Mouse (Mus musculus) heart, embryonic 15.5 days (tissue): ENCODE measurements around the gene Kcns1. TPM values are rescaled to one million over a fixed set of nuclear protein-coding genes. Genes with fewer than 3 reads are reported as not detected.
A peak's percentile ranks its signal among the peaks of the same experiment; 100 is the strongest.

ENCODE experiments used
- ATAC-seq: fragments of 200-750 bp; cut with Nextera tagmentation; replicated peaks from 2 replicates; pipeline ENCODE4 v1.8.0; 2017; ENCODE audit warnings: low read depth, moderate TSS enrichment; ENCODE audit not compliant: insufficient number of reproducible peaks, insufficient read depth, low FRiP score
- H3K27ac ChIP-seq: fragments of 300-500 bp; sonication (generic); 2 replicates; pipeline ENCODE4 v1.5.1; 2015; ENCODE audit warnings: mild to moderate bottlenecking, inconsistent platforms
- H3K27me3 ChIP-seq: fragments of 300-500 bp; sonication (generic); 2 replicates; pipeline ENCODE4 v1.6.1; 2015; ENCODE audit warnings: inconsistent platforms
- H3K36me3 ChIP-seq: fragments of 300-500 bp; sonication (generic); 2 replicates; pipeline ENCODE4 v1.6.1; 2015; ENCODE audit warnings: mild to moderate bottlenecking, inconsistent platforms
- H3K4me1 ChIP-seq: fragments of 300-500 bp; sonication (generic); replicated peaks from 2 replicates; pipeline ENCODE4 v1.6.1; 2015; ENCODE audit warnings: inconsistent platforms
- H3K4me2 ChIP-seq: fragments of 300-500 bp; sonication (generic); 2 replicates; pipeline ENCODE4 v1.6.1; 2015; ENCODE audit warnings: inconsistent platforms, mild to moderate bottlenecking, moderate library complexity
- H3K4me3 ChIP-seq: fragments of 300-500 bp; sonication (generic); 2 replicates; pipeline ENCODE4 v1.5.1; 2015; ENCODE audit warnings: mild to moderate bottlenecking, inconsistent platforms
- H3K9ac ChIP-seq: fragments of 300-500 bp; sonication (generic); 2 replicates; pipeline ENCODE4 v1.6.1; 2015; ENCODE audit warnings: mild to moderate bottlenecking, inconsistent platforms
- H3K9me3 ChIP-seq: fragments of 300-500 bp; sonication (generic); replicated peaks from 2 replicates; pipeline ENCODE4 v1.6.1; 2016; ENCODE audit warnings: inconsistent platforms
- WGBS: fragments of 180-500 bp; shearing (Covaris S2); methylation state at CpG from one replicate; pipeline ENCODE4 v1.1.7; 2015; ENCODE audit warnings: mixed read lengths; 5-methylcytosine and 5-hydroxymethylcytosine counted together
- polyA plus RNA-seq: library from polyadenylated mRNA; unstranded; fragments of >200 nt; fragmentation: Nextera tagmentation; extraction: Ambion mirVana; gene quantifications from 2 replicates; pipeline ENCODE4 v1.2.1, GENCODE M21; 2015

The Kcns1 gene
- polyA plus RNA-seq, 1 experiment from 2014 or later, result 0.24 TPM

- H3K36me3 ChIP-seq, result no peaks in the 10 kb centered on the region
- ATAC-seq, result no peak
- WGBS, result 75% methylated on average over 10 of the region's 10 CpGs
- no peak overlapping the region for H3K27ac ChIP-seq
- H3K9ac ChIP-seq, result no peak overlapping the region
- H3K4me2 ChIP-seq, result no peak overlapping the region
- H3K27me3 ChIP-seq, result no peaks in the 10 kb centered on the region
- no peaks in the 10 kb centered on the region for H3K9me3 ChIP-seq
- peaks cover 25% of the 10 kb centered on the region for H3K4me1 ChIP-seq
- H3K4me3 ChIP-seq, result no peak overlapping the region
These were observed 26.4 kb downstream of the Kcns1 start for GRCm38 (mm10) chr2:164144541-164144940.

- Histone ChIP-seq H3K27me3 (no peaks in the 10 kb centered on the region), H3K4me2 (no peak overlapping the region), H3K9ac (no peak overlapping the region), H3K27ac (no peak overlapping the region), H3K4me1 (peaks cover 25% of the 10 kb centered on the region), H3K36me3 (no peaks in the 10 kb centered on the region), H3K4me3 (no peak overlapping the region), H3K9me3 (no peaks in the 10 kb centered on the region)
- ATAC-seq, result no peak
- 74% methylated on average over 6 of the region's 6 CpGs for WGBS
These were observed 26.9 kb downstream of the Kcns1 start for GRCm38 (mm10) chr2:164144025-164144424.

DNA sequence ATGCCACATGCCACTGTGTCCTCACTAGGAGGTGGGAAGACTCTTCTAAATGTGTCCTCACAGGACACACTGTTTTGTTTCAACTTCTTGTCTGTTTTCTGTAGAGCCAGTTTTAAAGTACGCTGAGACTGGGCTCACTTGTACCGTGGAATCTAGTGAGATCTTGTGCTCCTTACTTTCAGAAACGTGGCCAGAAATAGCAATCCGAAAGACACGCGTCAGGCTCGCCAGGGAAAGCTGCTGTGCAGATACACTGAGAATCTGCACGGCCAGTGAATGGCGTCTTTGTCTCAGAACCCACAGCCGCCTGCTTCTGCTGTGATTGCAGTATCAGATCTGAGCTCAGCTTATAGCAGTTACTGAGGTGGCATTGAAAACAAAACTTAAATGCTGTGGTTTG, 28.9 kb downstream of the Kcns1 start:
- Histone ChIP-seq H3K36me3 (no peaks in the 10 kb centered on the region), H3K9me3 (no peaks in the 10 kb centered on the region), H3K9ac (no peak overlapping the region), H3K4me2 (peak overlapping the region; percentile 34), H3K4me3 (0 out of 2 replicates have a peak overlapping the region, but pooled peaks have one; percentile 1), H3K27ac (peak overlapping the region; percentile 69), H3K27me3 (no peaks in the 10 kb centered on the region), H3K4me1 (peaks cover 35% of the 10 kb centered on the region)
- 0 out of 2 replicates have a peak, but pooled peaks have one; percentile 31 for ATAC-seq
- 18% methylated on average over 10 of the region's 10 CpGs for WGBS

DNA sequence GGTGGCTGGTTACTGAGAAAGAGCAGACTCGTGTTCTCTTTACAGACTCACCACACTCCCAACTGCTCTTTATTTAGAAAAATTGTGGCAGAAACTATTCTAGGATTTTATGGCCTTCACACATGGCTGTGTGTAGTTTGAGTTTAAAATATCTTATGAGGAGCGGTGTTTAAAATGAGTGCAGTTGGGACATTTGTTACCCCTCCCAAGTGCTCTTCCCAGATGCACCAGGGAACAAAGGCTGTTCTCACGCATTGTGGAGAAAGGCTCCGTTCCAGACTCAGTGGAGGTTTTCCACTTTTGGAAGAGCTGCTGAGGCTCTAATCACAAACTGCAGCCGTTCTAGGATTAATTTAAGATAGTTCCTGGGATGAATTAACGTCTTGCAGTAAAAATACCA, 33.2 kb downstream of the Kcns1 start:
- peak overlapping the region; percentile 13; the same call in 1 of the 2 replicates for H3K27ac ChIP-seq
- no peak for ATAC-seq
- no peaks in the 10 kb centered on the region for H3K27me3 ChIP-seq
- 41% methylated on average over 6 of the region's 6 CpGs for WGBS
- H3K9ac ChIP-seq, result peak overlapping the region; percentile 15; the same call in 1 of the 2 replicates
- no peak overlapping the region for H3K4me3 ChIP-seq
- no peaks in the 10 kb centered on the region for H3K9me3 ChIP-seq
- H3K4me2 ChIP-seq, result no peak overlapping the region
- H3K4me1 ChIP-seq, result peaks cover 47% of the 10 kb centered on the region
- H3K36me3 ChIP-seq, result no peaks in the 10 kb centered on the region

DNA sequence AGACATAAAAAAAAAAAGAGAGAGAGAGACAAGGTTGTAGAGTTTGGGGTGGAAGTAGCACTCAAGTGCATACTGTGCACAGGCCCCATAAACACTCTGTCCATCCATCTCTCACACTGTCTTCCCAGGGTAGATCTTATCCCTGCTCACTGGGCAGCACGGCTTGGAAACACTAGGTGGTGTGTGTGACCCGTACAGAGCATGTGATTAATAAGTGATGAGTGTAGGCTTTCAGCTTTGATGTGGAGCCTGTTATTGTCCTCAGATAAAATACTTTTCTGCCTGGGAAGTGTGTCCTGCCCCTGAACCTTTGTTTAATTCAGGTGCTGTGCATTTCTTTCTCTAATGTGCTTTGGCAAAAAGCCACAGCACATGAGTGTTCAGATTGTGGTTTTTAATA, 34.5 kb downstream of the Kcns1 start:
- no peak overlapping the region for H3K4me3 ChIP-seq
- ATAC-seq, result no peak
- H3K9me3 ChIP-seq, result no peaks in the 10 kb centered on the region
- H3K27me3 ChIP-seq, result no peaks in the 10 kb centered on the region
- no peak overlapping the region for H3K4me2 ChIP-seq
- H3K27ac ChIP-seq, result 0 out of 2 replicates have a peak overlapping the region, but pooled peaks have one; percentile 0
- H3K9ac ChIP-seq, result no peak overlapping the region
- H3K4me1 ChIP-seq, result peaks cover 35% of the 10 kb centered on the region
- no peaks in the 10 kb centered on the region for H3K36me3 ChIP-seq
- WGBS, result 20% methylated on average over 2 of the region's 2 CpGs

DNA sequence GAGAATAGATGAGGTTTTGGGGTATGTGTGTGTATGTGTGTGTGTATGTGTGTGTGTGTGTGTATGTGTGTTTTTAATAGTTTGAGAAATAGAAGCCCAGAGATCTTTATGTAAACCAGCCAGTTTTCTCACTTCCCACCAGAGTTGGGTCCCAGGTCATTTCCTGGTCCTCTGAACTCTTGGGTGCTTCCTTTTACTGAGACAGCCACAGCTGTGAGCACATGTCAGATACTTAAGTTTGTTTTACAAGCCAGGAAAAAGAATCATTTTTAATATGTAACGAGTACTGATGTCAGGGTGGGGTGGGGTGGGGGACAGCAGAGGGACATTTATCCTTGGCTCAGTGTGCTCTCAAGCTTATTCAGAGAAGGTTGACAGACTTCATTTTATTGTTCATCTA, 35.5 kb downstream of the Kcns1 start:
- Histone ChIP-seq H3K4me1 (peaks cover 32% of the 10 kb centered on the region), H3K9ac (no peak overlapping the region), H3K36me3 (no peaks in the 10 kb centered on the region), H3K4me3 (no peak overlapping the region), H3K4me2 (no peak overlapping the region), H3K27ac (0 out of 2 replicates have a peak overlapping the region, but pooled peaks have one; percentile 0), H3K27me3 (no peaks in the 10 kb centered on the region), H3K9me3 (no peaks in the 10 kb centered on the region)
- no peak for ATAC-seq
- WGBS, result 68% methylated on average over 1 of the region's 1 CpGs

- no peak overlapping the region for H3K9ac ChIP-seq
- H3K4me3 ChIP-seq, result no peak overlapping the region
- WGBS, result 56% methylated on average over 6 of the region's 6 CpGs
- no peak for ATAC-seq
- H3K36me3 ChIP-seq, result no peaks in the 10 kb centered on the region
- H3K27ac ChIP-seq, result no peak overlapping the region
- H3K27me3 ChIP-seq, result no peaks in the 10 kb centered on the region
- peaks cover 28% of the 10 kb centered on the region for H3K4me1 ChIP-seq
- no peak overlapping the region for H3K4me2 ChIP-seq
- no peaks in the 10 kb centered on the region for H3K9me3 ChIP-seq
These were observed 36.4 kb downstream of the Kcns1 start for GRCm38 (mm10) chr2:164134563-164134962.

DNA sequence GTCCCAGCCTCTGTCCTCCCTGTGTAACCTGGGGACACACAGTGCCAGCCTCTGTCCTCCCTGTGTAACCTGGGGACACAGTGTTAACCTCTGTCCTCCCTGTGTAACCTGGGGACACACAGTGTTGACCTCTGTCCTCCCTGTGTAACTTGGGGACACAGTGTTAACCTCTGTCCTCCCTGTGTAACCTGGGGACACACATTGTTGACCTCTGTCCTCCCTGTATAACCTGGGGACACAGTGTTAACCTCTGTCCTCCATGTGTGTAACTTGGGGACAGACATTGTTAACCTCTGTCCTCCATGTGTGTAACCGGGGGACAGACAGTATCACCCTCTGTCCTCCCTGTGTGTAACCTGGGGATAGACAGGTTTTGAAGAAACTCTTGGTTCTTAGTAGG, 39.3 kb downstream of the Kcns1 start:
- no peak for ATAC-seq
- no peak overlapping the region for H3K27ac ChIP-seq
- H3K4me1 ChIP-seq, result peaks cover 13% of the 10 kb centered on the region
- H3K4me2 ChIP-seq, result no peak overlapping the region
- H3K9me3 ChIP-seq, result no peaks in the 10 kb centered on the region
- H3K9ac ChIP-seq, result no peak overlapping the region
- no peaks in the 10 kb centered on the region for H3K27me3 ChIP-seq
- whole genome bisulfite sequencing, result 82% methylated on average over 1 of the region's 1 CpGs
- no peaks in the 10 kb centered on the region for H3K36me3 ChIP-seq
- no peak overlapping the region for H3K4me3 ChIP-seq

GRCm38 (mm10) chr2:164128576-164129411, 42.1 kb downstream of the Kcns1 start:
- no peak for ATAC-seq
- no peak overlapping the region for H3K27ac ChIP-seq
- no peaks in the 10 kb centered on the region for H3K4me1 ChIP-seq
- no peak overlapping the region for H3K4me3 ChIP-seq
- WGBS, result 86% methylated on average over 12 of the region's 12 CpGs
- H3K27me3 ChIP-seq, result no peaks in the 10 kb centered on the region
- no peaks in the 10 kb centered on the region for H3K9me3 ChIP-seq
- no peak overlapping the region for H3K4me2 ChIP-seq
- no peaks in the 10 kb centered on the region for H3K36me3 ChIP-seq
- H3K9ac ChIP-seq, result no peak overlapping the region

- no peak for ATAC-seq
- Histone ChIP-seq H3K9me3 (no peaks in the 10 kb centered on the region), H3K4me3 (no peak overlapping the region), H3K27me3 (no peaks in the 10 kb centered on the region), H3K9ac (no peak overlapping the region), H3K4me2 (no peak overlapping the region), H3K4me1 (no peaks in the 10 kb centered on the region), H3K27ac (no peak overlapping the region), H3K36me3 (no peaks in the 10 kb centered on the region)
- WGBS, result 92% methylated on average over 2 of the region's 2 CpGs
These were observed 43.6 kb downstream of the Kcns1 start for GRCm38 (mm10) chr2:164127297-164127696.

GRCm38 (mm10) chr2:164126533-164126955, 44.4 kb downstream of the Kcns1 start:
- Histone ChIP-seq H3K9me3 (no peaks in the 10 kb centered on the region), H3K27ac (no peak overlapping the region), H3K36me3 (no peaks in the 10 kb centered on the region), H3K4me2 (no peak overlapping the region), H3K4me1 (no peaks in the 10 kb centered on the region), H3K27me3 (no peaks in the 10 kb centered on the region), H3K9ac (no peak overlapping the region), H3K4me3 (no peak overlapping the region)
- 76% methylated on average over 13 of the region's 13 CpGs for WGBS
- no peak for ATAC-seq
